Mouse (Mus musculus) olfactory bulb, adult 2 months (tissue): ENCODE data around the gene Pnpla1. TPM values are rescaled to one million over a fixed set of nuclear protein-coding genes. Genes with fewer than 3 reads are reported as not detected.
"Not testable (repeated sequence)": the region's sequence is repeated elsewhere in the genome, so short reads cannot be mapped to it uniquely, and the experiment has no call there.

Source experiments
- H3K27ac ChIP-seq: fragments of 200-500 bp; 2 replicates; pipeline ENCODE4 v1.5.1; 2012; ENCODE audit warnings: low read depth, low read length; ENCODE audit not compliant: insufficient read depth
- H3K4me1 ChIP-seq: fragments of 200-500 bp; 2 replicates; pipeline ENCODE4 v1.6.1; 2012; ENCODE audit warnings: low read length; ENCODE audit not compliant: control insufficient read depth, insufficient read depth
- H3K4me3 ChIP-seq: fragments of 200-500 bp; 2 replicates; pipeline ENCODE4 v1.5.1; 2012; ENCODE audit warnings: mild to moderate bottlenecking, low read depth, low read length, moderate library complexity; ENCODE audit not compliant: insufficient read depth
- CTCF ChIP-seq: fragments of 200-500 bp; IDR thresholded peaks from 2 replicates; pipeline ENCODE4 v1.5.1; 2012; ENCODE audit warnings: low read depth, mild to moderate bottlenecking, low read length, moderate library complexity; ENCODE audit not compliant: insufficient read depth
- POLR2A ChIP-seq: fragments of 200-500 bp; IDR thresholded peaks from 2 replicates; pipeline ENCODE4 v1.6.1; 2012; ENCODE audit warnings: mild to moderate bottlenecking, low read depth, low read length, moderate library complexity; ENCODE audit not compliant: insufficient read depth
- WGBS: fragments of 180-500 bp; shearing (Covaris S2); methylation state at CpG from one replicate; pipeline ENCODE4 v1.1.7; 2018; 5-methylcytosine and 5-hydroxymethylcytosine counted together
- polyA plus RNA-seq: library from polyadenylated mRNA; stranded (reverse); fragments of >200 nt; gene quantifications from 2 replicates; pipeline ENCODE4 v1.2.4, GENCODE M21; 2012; ENCODE audit warnings: low replicate concordance; ENCODE audit not compliant: missing spikeins, insufficient read depth, insufficient read length

Gene Pnpla1
- polyA plus RNA-seq = not detected in 2 replicates

DNA sequence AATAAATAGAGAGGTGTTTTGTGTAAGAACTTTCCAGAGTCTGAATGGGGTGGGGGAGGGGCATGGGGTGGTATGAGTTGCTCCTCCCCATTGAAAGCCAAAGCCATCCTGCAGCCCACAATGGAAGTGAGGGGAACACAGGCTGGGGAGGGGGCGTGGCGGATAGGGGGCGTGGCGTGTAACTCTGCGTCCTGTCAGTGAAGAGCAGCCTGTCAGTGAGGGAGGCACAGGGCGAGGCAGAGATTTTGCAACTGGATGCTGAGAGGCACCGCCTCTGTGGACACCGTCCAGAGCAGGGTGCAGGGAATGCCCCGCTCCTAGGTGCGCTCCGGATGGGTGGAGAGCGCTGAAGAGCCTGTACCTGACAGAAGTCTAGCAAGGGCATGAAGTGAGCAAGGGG, at the start of gene Pnpla1:
Gene Pnpla1, plus strand, starts transcription at position 207 of the 400 bp plus-strand sequence.
- H3K27ac ChIP-seq = no peak within 1 kb of the TSS
- H3K4me1 ChIP-seq = peaks cover 24% of the 10 kb centered on the region; the same call in 1 of the 2 replicates
- TF ChIP-seq CTCF = no peak
- TF ChIP-seq POLR2A = no peak
- 41% methylated on average over 12 of the region's 12 CpGs for WGBS
- no peak within 1 kb of the TSS for H3K4me3 ChIP-seq

DNA sequence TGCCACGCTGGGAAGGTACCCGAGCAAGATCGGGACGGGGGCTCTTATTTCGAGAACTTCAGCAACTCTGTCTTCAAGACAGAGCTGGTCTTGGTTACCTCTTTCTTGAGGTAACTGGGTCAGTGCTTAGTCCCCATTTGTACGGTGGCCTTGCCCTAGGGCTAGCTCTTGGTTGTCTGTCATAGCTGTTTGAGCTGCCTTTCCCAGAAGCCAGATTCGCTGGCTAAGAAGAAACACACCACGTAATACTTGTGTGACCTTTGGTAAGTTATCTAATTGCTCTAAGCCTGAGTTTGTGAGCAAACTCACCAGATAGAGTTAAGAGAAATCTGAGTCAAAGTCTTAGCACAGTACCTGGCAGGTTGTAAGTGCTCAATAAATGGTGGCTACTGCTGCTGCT, 49.5 kb upstream of the Pnpla1 start:
- WGBS = 98% methylated on average over 8 of the region's 8 CpGs
- Histone ChIP-seq H3K4me3 (no peak overlapping the region), H3K4me1 (0 out of 2 replicates have a peak, but pooled peaks cover 3% of the 10 kb centered on the region), H3K27ac (no peak overlapping the region)
- TF ChIP-seq POLR2A (no peak), CTCF (no peak)

DNA sequence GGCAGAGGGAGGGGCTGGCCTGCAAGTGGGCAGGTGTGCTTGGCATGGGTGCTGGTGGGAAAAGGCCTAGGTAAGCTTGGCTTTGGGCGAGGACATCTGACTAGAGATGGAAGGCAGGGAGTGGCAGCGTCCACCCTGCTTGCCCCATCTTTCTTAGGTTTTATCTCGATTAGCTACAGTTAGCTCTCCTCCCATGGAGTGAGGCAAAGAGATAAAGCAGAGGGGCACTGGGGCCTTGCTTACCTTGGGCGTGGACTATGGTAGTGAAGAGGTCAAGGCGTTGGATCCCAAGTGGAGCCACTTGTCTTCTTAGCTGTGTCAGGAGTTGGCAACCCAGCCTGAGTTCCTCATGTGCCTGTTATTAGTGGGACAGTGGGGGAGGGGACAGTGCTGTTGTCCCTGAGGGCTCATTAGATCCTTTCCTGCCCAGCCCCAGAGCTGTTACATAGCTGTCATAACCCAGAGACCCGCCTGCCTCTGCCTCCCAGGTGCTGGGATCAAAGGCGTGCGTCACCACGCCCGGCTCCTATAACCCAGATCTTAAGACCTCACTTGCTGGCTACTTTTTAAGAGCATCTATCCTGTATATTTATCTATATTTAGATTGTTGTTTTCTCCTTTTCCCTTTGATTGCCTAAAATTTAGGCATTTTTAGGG, 48.9 kb upstream of the Pnpla1 start:
- no peak for TF ChIP-seq CTCF
- TF ChIP-seq POLR2A = no peak
- 0 out of 2 replicates have a peak, but pooled peaks cover 3% of the 10 kb centered on the region for H3K4me1 ChIP-seq
- 96% methylated on average over 10 of the region's 10 CpGs for WGBS
- no peak overlapping the region for H3K27ac ChIP-seq
- no peak overlapping the region for H3K4me3 ChIP-seq

DNA sequence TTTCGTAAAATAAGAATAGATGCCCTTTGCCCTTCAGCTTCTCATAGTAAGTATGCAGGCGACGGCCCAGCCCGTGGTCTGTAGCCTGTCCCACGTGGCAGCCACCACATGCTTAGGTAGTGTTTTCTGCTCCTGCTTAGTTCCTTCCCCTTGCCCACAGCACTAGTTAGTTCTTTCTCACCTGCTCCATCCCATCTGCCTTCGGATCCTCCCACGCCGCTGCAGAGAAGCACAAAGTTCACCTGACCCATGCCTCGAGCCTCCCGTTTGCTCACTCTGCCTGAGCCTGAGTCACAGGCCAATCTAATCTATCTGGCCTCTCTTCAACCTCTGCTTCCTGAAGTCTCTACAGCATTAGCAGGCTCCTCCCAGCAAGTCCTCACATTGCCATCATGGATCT, 45.9 kb upstream of the Pnpla1 start:
- no peak overlapping the region for H3K27ac ChIP-seq
- no peaks in the 10 kb centered on the region for H3K4me1 ChIP-seq
- TF ChIP-seq POLR2A (no peak), CTCF (no peak)
- no peak overlapping the region for H3K4me3 ChIP-seq
- WGBS = 97% methylated on average over 10 of the region's 10 CpGs

DNA sequence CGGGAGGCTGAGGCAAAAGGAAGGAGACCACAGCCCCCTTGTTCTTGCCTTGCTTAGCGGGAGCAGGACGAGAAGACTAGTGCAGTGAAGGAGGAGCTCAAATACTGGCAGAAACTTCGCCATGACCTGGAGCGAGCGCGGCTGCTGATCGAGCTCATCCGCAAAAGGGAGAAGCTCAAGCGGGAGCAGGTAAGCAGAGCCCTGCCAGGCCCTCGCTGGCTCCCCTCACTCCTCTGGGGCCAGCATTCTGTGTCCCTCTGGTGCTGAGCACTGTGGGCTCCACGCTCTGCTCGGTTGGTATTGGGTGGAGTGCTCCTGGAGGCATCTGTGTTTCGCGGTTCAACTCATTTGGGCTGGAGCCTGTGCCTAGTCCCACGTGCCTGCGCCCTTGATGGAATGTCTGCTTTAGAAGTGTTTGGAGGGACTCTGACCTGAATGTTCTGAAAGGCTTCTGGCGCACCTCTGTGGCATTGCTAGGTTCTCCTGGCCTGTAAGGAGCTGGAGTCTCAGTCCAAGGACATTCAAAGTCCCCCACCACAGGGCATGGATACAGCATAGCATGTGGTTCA, 43.6 kb upstream of the Pnpla1 start:
- TF ChIP-seq POLR2A (no peak), CTCF (no peak)
- WGBS = 89% methylated on average over 18 of the region's 18 CpGs
- H3K4me1 ChIP-seq = no peaks in the 10 kb centered on the region
- no peak overlapping the region for H3K4me3 ChIP-seq
- no peak overlapping the region for H3K27ac ChIP-seq

DNA sequence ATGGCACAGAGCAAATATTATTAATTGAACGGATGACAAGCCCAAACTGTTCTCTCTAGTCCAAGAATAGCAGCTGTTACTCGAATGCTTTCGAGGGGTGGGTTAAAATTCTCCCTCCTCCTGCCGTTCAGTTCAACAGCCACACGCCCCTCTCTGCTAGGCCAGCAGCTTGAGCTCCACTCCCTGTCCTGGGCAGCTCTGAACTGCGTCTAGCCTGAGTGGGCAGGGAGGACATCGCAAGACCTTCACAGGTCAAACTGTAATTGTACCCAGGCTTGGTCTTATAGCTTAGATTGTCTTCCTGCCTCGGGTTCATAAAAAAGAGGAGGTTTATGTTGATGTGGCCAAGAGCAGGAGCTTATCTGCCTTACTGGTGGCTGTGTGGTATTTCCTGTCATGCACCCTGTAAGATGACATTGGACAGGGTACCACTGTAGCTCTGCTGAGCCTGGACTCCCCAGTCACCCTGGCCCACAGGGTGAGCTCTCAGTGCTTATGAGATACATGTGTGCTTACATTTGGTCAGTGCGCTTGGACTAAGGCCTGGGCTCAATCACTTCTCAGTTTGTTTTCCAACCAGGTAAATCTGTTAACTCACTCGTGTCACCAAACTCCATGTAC, 42.7 kb upstream of the Pnpla1 start:
- no peaks in the 10 kb centered on the region for H3K4me1 ChIP-seq
- WGBS = 75% methylated on average over 10 of the region's 10 CpGs
- H3K27ac ChIP-seq = no peak overlapping the region
- no peak for TF ChIP-seq CTCF
- TF ChIP-seq POLR2A = no peak
- H3K4me3 ChIP-seq = no peak overlapping the region

DNA sequence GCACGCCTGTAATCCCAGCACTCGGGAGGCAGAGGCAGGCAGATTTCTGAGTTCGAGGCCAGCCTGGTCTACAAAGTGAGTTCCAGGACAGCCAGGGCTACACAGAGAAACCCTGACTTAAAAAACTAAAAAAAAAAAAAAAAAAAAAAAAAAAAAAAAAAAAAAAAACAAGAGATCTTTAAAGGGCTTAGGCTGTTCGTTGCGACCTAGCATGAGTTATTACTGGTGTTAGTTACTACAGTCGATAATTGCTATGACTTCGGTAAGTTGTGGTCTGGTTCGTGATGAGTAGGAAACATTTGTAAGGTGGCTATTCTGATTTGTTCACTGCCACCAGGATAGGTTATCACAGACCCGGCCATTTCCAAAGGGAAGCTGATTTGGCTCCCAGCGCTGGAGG, 41.9 kb upstream of the Pnpla1 start:
- WGBS = 95% methylated on average over 10 of the region's 10 CpGs
- not testable (repeated sequence) for H3K4me3 ChIP-seq, H3K4me1 ChIP-seq, H3K27ac ChIP-seq

DNA sequence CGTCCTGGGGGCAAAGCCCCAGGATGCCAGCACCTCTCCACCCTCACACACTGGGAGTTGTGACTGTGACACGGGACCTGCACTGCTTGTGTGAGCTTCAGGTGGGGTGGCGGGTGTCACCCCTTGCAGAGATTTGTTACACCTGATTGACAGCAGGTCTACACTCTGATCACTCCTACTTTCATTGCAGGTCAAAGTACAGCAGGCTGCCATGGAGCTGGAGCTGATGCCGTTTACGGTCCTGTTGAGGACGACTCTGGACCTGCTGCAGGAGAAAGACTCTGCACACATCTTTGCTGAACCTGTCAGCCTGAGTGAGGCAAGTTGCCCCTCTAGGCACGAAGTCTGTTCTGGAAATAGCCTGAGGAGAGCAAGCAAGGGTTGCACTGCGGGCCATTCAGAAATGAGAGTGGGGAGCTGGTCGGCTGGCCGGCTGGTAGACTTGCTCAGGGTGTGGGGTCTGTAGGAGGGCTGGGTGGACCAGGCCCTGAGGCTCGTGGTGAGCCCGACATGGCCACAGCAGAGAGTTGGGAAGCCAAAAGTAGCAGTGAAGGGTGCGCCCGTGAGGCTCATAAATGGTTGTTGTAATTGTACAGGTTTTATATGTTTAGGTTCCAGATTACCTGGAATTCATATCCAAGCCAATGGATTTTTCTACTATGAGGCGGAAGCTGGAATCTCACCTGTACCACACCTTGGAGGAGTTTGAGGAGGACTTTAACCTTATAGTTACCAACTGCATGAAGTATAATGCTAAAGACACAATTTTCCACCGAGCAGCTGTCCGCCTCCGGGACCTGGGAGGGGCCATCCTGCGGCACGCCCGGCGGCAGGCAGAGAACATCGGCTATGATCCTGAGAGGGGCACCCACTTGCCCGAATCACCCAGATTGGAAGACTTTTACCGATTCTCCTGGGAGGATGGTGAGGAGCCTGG, 41.1 kb upstream of the Pnpla1 start:
- H3K27ac ChIP-seq = no peak overlapping the region
- WGBS = 95% methylated on average over 25 of the region's 25 CpGs
- no peak overlapping the region for H3K4me3 ChIP-seq
- H3K4me1 ChIP-seq = no peaks in the 10 kb centered on the region
- TF ChIP-seq POLR2A (no peak), CTCF (no peak)

DNA sequence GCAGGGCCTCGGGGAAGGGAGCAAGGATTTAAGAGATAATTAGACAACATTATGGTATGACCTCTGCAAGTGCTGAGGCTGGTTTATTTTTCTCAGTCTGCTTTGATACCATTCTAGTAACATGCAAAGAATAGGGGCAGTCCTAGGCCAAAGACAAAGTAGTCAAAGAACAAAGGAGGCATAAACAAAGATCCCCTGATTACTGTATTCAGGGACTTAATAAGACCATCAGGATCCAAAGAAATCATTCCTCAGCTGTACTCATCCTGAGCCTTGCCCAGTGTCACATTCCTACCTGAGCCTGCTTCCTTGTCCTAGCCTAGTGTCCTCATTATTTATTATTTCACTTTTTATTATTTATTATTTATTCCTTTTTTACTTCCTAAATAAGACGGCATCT, 38.0 kb upstream of the Pnpla1 start:
- 54% methylated on average over 2 of the region's 2 CpGs for WGBS
- TF ChIP-seq CTCF (no peak), POLR2A (no peak)
- no peak overlapping the region for H3K4me3 ChIP-seq
- peaks cover 6% of the 10 kb centered on the region; the same call in 1 of the 2 replicates for H3K4me1 ChIP-seq
- H3K27ac ChIP-seq = no peak overlapping the region
